Mouse (Mus musculus) CH12.LX (cell line): ENCODE results near the gene Krt14. TPM values are rescaled to one million over a fixed set of nuclear protein-coding genes. Genes with fewer than 3 reads are reported as not detected.
"Not testable (repeated sequence)": the region's sequence is repeated elsewhere in the genome, so short reads cannot be mapped to it uniquely, and the experiment has no call there.

Experiments used
- DNase-seq: peaks from one replicate; pipeline ENCODE4 v3.0.0-alpha.2; 2013; ENCODE audit errors: extremely low read depth
- H3K27ac ChIP-seq: 2 replicates; pipeline ENCODE4 v1.5.1; 2012; ENCODE audit warnings: low read depth, mild to moderate bottlenecking, control low read depth, moderate library complexity; ENCODE audit not compliant: insufficient read depth
- H3K27me3 ChIP-seq: replicated peaks from 2 replicates; pipeline ENCODE3; 2012; ENCODE audit warnings: inconsistent platforms
- H3K36me3 ChIP-seq, 2 experiments: replicated peaks in 1 of 2; 2 replicates each; pipeline versions ENCODE3 to v1.6.1; 2012; ENCODE audit warnings: inconsistent platforms in 1 of 2, low read length in 1 of 2, mild to moderate bottlenecking in 1 of 2, mixed read lengths in 1 of 2, moderate library complexity in 1 of 2; ENCODE audit not compliant: control insufficient read depth in 1 of 2, insufficient read depth in 1 of 2
- H3K4me1 ChIP-seq, 2 experiments: 2 replicates each; pipeline ENCODE4 v1.6.1; 2012; ENCODE audit warnings: inconsistent platforms in 1 of 2, moderate library complexity in 1 of 2; ENCODE audit not compliant: insufficient read depth in 2 of 2, control insufficient read depth in 1 of 2
- H3K4me2 ChIP-seq: 2 replicates; pipeline ENCODE4 v1.6.1; 2012; ENCODE audit warnings: low read depth, mild to moderate bottlenecking, control low read depth; ENCODE audit not compliant: poor library complexity, insufficient read depth, severe bottlenecking
- H3K4me3 ChIP-seq, 3 experiments: fragments of 150-350 bp in 1 of 3; sonication (generic) in 1 of 3; replicated peaks in 1 of 3; 2 replicates each; pipeline versions ENCODE3 to v1.5.1; 2011 to 2012; ENCODE audit warnings: low read depth in 2 of 3, low read length in 2 of 3, mild to moderate bottlenecking in 2 of 3, moderate library complexity in 2 of 3, control low read depth in 1 of 3, improper control_type of control experiment in 1 of 3, inconsistent platforms in 1 of 3, mixed read lengths in 1 of 3; ENCODE audit not compliant: poor library complexity in 1 of 3
- H3K79me2 ChIP-seq: replicated peaks from 2 replicates; pipeline ENCODE4 v1.6.1; 2012; ENCODE audit warnings: mild to moderate bottlenecking, moderate library complexity; ENCODE audit not compliant: control insufficient read depth, poor library complexity, insufficient read depth, severe bottlenecking; ENCODE audit errors: extremely low read depth
- H3K9ac ChIP-seq: 2 replicates; pipeline ENCODE4 v1.6.1; 2012; ENCODE audit warnings: low read depth, mild to moderate bottlenecking, control low read depth, moderate library complexity; ENCODE audit not compliant: insufficient read depth
- H3K9me3 ChIP-seq: replicated peaks from 2 replicates; pipeline ENCODE3; 2012; ENCODE audit warnings: low read length, inconsistent platforms, mixed read lengths
- CTCF ChIP-seq, 2 experiments: IDR thresholded peaks in 1 of 2; conservative IDR thresholded peaks in 1 of 2; 2 replicates each; pipeline ENCODE4 v1.5.1; 2011 to 2012; ENCODE audit warnings: low read depth in 2 of 2, low read length in 2 of 2, improper control_type of control experiment in 1 of 2, inconsistent platforms in 1 of 2, mild to moderate bottlenecking in 1 of 2, moderate library complexity in 1 of 2
- E2F4 ChIP-seq: IDR thresholded peaks from 2 replicates; pipeline ENCODE4 v1.6.1; 2011; ENCODE audit warnings: low read depth, low read length, improper control_type of control experiment; ENCODE audit not compliant: insufficient replicate concordance
- ETS1 ChIP-seq: conservative IDR thresholded peaks from 2 replicates; pipeline ENCODE4 v1.6.1; 2012; ENCODE audit warnings: low read depth, mild to moderate bottlenecking, inconsistent platforms, low read length, improper control_type of control experiment, moderate library complexity
- IRF4 ChIP-seq: IDR thresholded peaks from 2 replicates; pipeline ENCODE4 v1.6.1; 2014; ENCODE audit warnings: low read depth, mild to moderate bottlenecking, inconsistent platforms, low read length, improper control_type of control experiment
- MYC ChIP-seq: IDR thresholded peaks from 2 replicates; pipeline ENCODE4 v1.6.1; 2011; ENCODE audit warnings: low read depth, mild to moderate bottlenecking, improper control_type of control experiment, low read length
- NRF1 ChIP-seq: IDR thresholded peaks from 2 replicates; pipeline ENCODE4 v1.6.1; 2014; ENCODE audit warnings: low read depth, mild to moderate bottlenecking, inconsistent platforms, low read length, improper control_type of control experiment, moderate library complexity
- RCOR1 ChIP-seq: conservative IDR thresholded peaks from 2 replicates; pipeline ENCODE4 v1.6.1; 2012; ENCODE audit warnings: low read depth, mild to moderate bottlenecking, inconsistent platforms, low read length, improper control_type of control experiment
- ZC3H11A ChIP-seq: IDR thresholded peaks from 2 replicates; pipeline ENCODE4 v1.6.1; 2012; ENCODE audit warnings: low read depth, mild to moderate bottlenecking, inconsistent platforms, low read length, improper control_type of control experiment
- dilution Hi-C: fragments of 300-500 bp; cut with MboI; formaldehyde crosslinking; loops from 2 replicates; pipeline ENCODE4 v1.14.3; 2020; ENCODE audit warnings: low sequenced_read_pairs; ENCODE audit not compliant: extremely low pct_unique_long_range_greater_than_20kb, extremely low pct_ligation_motif_present
- in situ Hi-C: fragments of 300-500 bp; cut with MboI; formaldehyde crosslinking; loops from 3 replicates; pipeline ENCODE4 v1.14.3; 2019; ENCODE audit warnings: low sequenced_read_pairs, low pct_ligation_motif_present, low pct_unique_long_range_greater_than_20kb, mixed read lengths
- polyA plus RNA-seq: library from polyadenylated mRNA; unstranded; fragments of >175 nt; gene quantifications from 2 replicates; pipeline ENCODE4 v1.2.1, GENCODE M21; 2012; ENCODE audit warnings: low read depth; ENCODE audit not compliant: insufficient read length
- total RNA-seq, 2 experiments: library from RNA; depleted of rRNA; stranded (reverse); fragments of 300-350 nt in 1 of 2; fragments of >200 nt in 1 of 2; gene quantifications; 2 replicates each; pipeline ENCODE4 v1.2.3; 2012 to 2014

The Krt14 gene
- total and polyA plus RNA-seq, 3 experiments: not detected

GRCm38 (mm10) chr11:100248852-100249465, 41.6 kb upstream of the Krt14 start, which contains the start of gene Krt16:
Krt16 (minus strand) TSS chr11:100248902.
- Histone ChIP-seq H3K9ac (no peak within 1 kb of the TSS), H3K4me3 (no peak within 1 kb of the TSS), H3K36me3 (no peaks in the 10 kb centered on the region), H3K4me1 (no peaks in the 10 kb centered on the region), H3K27me3 (peaks cover 75% of the 10 kb centered on the region), H3K9me3 (no peaks in the 10 kb centered on the region), H3K27ac (no peak within 1 kb of the TSS), H3K79me2 (no peaks in the 10 kb centered on the region), H3K4me2 (no peak within 1 kb of the TSS)
- TF ChIP-seq RCOR1: no peak
- TF ChIP-seq E2F4: no peak
- TF ChIP-seq MYC: no peak
- TF ChIP-seq NRF1: no peak
- TF ChIP-seq ZC3H11A: no peak
- dilution Hi-C loops (no loop called here), in situ Hi-C loops (no loop called here)
- DNase-seq: no peak

GRCm38 (mm10) chr11:100246471-100246870, 39.1 kb upstream of the Krt14 start:
- H3K9ac ChIP-seq, H3K4me1 ChIP-seq, dilution Hi-C loops, H3K79me2 ChIP-seq, H3K27ac ChIP-seq, H3K36me3 ChIP-seq, H3K4me2 ChIP-seq, in situ Hi-C loops, H3K4me3 ChIP-seq, DNase-seq, H3K9me3 ChIP-seq: not testable (repeated sequence)
- TF ChIP-seq CTCF (conservative IDR thresholded peaks at IDR 0.05 in 1 of 2, IDR thresholded peaks at IDR 0.05 in 1 of 2; ENCODE audit: low read depth in 2 of 2, low read length in 2 of 2): peak in 1 of 2 experiments; percentile 25; a peak in 1 of 4 replicates
- H3K27me3 ChIP-seq: peaks cover 66% of the 10 kb centered on the region

DNA sequence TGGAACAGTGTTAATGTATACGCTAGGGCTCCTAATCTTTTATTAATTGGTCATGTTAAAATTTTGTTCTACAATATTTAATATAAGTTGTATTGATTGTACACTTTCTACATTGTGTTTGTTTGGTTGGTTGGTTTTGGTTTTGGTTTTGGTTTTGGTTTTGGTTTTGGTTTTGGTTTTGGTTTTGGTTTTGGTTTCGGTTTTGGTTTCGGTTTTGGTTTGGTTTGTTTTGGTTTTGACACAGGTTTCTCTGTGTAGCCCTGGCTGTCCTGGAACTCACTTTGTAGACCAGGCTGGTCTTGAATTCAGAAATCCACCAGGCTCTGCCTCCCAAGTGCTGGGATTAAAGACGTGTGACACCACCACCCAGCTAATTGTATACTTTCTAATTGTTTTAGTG, 32.9 kb upstream of the Krt14 start:
- peak; percentile 13 for DNase-seq
- H3K4me1 ChIP-seq, H3K4me2 ChIP-seq, H3K79me2 ChIP-seq, in situ Hi-C loops, H3K9ac ChIP-seq, dilution Hi-C loops, H3K36me3 ChIP-seq, H3K27ac ChIP-seq, H3K4me3 ChIP-seq: not testable (repeated sequence)
- Histone ChIP-seq H3K27me3 (peaks cover 71% of the 10 kb centered on the region), H3K9me3 (peaks cover 10% of the 10 kb centered on the region)
- peak; percentile 93 for TF ChIP-seq ETS1
- TF ChIP-seq IRF4: peak; percentile 62
